Mouse (Mus musculus): ENCODE results near the gene Exoc6b. TPM values are rescaled to one million over a fixed set of nuclear protein-coding genes. Genes with fewer than 3 reads are reported as not detected.

Exoc6b gene
- polyA plus RNA-seq, 1 experiment, result 235 TPM

DNA sequence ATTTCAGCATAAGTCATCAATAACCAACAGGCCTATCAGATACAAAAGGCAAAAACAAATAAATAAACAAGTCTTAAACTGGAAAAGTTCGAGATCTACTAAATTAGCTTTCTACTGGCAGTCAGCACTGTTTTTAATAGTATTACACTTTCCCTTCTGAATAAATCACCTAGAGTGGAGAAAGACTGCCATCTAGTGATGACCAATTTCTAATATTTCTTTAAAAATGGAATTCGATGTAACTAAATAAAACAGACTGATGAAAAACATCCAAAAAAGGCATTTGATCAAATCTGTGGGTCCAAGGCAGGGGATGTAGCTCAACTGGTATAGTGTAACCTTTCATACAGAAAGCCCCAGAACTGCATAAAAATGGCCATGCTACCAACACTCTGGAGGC is 52.3 kb downstream of the Exoc6b start:
- Histone ChIP-seq H3K27ac (ENCODE audit: insufficient read depth, low read depth, low read length) (no peak overlapping the region), H3K4me3 (ENCODE audit: insufficient read depth, low read depth, low read length) (no peak overlapping the region), H3K4me1 (ENCODE audit: control insufficient read depth, insufficient read depth, low read length) (no peaks in the 10 kb centered on the region)
- 8% methylated on average over 2 of the region's 2 CpGs for WGBS
- no peak for TF ChIP-seq POLR2A (IDR thresholded peaks at IDR 0.05; ENCODE audit: insufficient read depth, low read depth, low read length)
- no peak for TF ChIP-seq CTCF (IDR thresholded peaks at IDR 0.05; ENCODE audit: insufficient read depth, low read depth, low read length)

DNA sequence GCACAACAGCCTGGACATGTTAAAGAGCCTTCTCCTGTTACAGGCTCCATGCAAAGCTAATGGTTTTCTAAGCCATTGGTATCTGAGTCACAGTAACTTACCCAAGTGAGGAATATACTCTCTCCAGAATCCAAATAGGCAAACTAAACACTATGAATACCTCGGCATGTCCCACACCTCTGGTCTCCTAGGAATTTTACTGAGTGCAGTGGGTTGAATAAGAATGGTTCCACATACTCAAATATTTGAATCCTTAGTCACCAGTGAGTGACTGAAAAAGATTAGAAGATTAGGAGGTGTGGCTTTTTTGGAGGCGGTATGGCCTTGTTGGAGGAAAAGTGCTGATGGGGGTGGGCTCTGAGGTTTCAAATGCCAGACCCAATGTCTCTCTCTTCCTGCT is 55.4 kb downstream of the Exoc6b start:
- Histone ChIP-seq H3K4me1 (ENCODE audit: control insufficient read depth, insufficient read depth, low read length) (no peaks in the 10 kb centered on the region), H3K27ac (ENCODE audit: insufficient read depth, low read depth, low read length) (no peak overlapping the region), H3K4me3 (ENCODE audit: insufficient read depth, low read depth, low read length) (no peak overlapping the region)
- 86% methylated on average over 2 of the region's 2 CpGs for WGBS
- TF ChIP-seq POLR2A (IDR thresholded peaks at IDR 0.05; ENCODE audit: insufficient read depth, low read depth, low read length), result no peak

DNA sequence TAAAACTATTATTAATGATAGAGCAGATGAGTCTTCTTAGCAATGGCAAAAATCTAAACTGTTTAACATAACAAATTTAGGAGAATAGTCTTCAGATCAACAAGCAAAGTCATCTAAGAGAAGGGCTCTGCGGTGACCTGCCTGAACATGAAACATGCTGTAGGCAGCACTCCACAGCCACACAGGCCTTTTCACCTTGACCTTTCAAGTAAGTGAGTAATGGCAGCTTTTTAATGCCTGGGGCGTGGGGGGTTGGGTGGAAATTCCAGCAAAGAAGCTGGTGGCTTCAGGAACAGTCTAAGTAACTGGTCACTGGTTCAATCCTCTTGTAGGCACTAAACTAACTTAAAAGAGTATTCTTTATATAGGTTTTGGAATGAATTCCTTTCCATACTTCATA is 58.9 kb downstream of the Exoc6b start:
- Histone ChIP-seq H3K4me1 (ENCODE audit: control insufficient read depth, insufficient read depth, low read length) (no peaks in the 10 kb centered on the region), H3K4me3 (ENCODE audit: insufficient read depth, low read depth, low read length) (no peak overlapping the region), H3K27ac (ENCODE audit: insufficient read depth, low read depth, low read length) (no peak overlapping the region)
- TF ChIP-seq CTCF (IDR thresholded peaks at IDR 0.05; ENCODE audit: insufficient read depth, low read depth, low read length) (no peak), POLR2A (IDR thresholded peaks at IDR 0.05; ENCODE audit: insufficient read depth, low read depth, low read length) (no peak)
- 95% methylated on average over 2 of the region's 2 CpGs for WGBS

DNA sequence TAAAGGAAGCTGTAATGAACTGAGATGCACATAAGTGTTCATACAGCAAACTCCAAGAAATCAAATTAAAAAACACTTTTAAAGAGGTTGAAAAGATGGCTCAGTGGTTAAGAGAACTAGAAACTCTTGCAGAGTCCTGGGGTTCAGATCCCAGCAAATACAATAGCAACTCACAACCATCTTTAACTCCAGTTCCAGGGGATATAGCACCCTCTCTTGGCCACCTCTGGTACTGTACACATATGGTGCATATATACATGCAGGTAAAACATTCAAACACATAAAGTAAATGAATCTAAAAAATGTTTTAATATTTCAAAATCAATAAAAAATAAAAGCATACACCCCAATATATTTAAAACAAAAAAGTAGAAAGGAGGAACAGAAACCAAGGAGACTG is 73.9 kb downstream of the Exoc6b start:
- H3K27ac ChIP-seq (ENCODE audit: insufficient read depth, low read depth, low read length), result no peak overlapping the region
- TF ChIP-seq CTCF (IDR thresholded peaks at IDR 0.05; ENCODE audit: insufficient read depth, low read depth, low read length) (no peak), POLR2A (IDR thresholded peaks at IDR 0.05; ENCODE audit: insufficient read depth, low read depth, low read length) (no peak)
- no peak overlapping the region for H3K4me3 ChIP-seq (ENCODE audit: insufficient read depth, low read depth, low read length)
- no peaks in the 10 kb centered on the region for H3K4me1 ChIP-seq (ENCODE audit: control insufficient read depth, insufficient read depth, low read length)

DNA sequence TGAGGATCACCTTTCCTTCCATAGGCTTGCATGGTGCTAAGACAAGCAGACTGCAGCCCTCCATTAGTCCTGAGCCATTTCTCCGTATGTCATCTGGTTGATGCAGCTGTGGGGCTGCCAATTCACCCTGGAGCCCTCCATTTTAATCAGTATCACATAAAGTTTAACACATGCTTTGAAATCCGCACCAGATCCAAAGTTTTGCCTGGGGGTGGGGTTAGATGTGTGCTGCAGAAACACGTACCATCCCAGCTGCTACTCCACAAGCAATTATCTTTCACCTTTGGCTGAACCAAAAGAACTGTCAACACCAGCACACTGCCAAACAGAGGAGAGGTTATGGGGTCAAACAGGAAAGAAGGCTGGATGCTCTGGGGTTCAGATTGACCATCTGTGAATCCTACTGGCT is 92.7 kb downstream of the Exoc6b start:
- Histone ChIP-seq H3K27ac (ENCODE audit: insufficient read depth, low read depth, low read length) (no peak overlapping the region), H3K4me1 (ENCODE audit: control insufficient read depth, insufficient read depth, low read length) (no peaks in the 10 kb centered on the region), H3K4me3 (ENCODE audit: insufficient read depth, low read depth, low read length) (no peak overlapping the region)
- TF ChIP-seq CTCF (IDR thresholded peaks at IDR 0.05; ENCODE audit: insufficient read depth, low read depth, low read length) (no peak), POLR2A (IDR thresholded peaks at IDR 0.05; ENCODE audit: insufficient read depth, low read depth, low read length) (no peak)
- 58% methylated on average over 3 of the region's 3 CpGs for WGBS

DNA sequence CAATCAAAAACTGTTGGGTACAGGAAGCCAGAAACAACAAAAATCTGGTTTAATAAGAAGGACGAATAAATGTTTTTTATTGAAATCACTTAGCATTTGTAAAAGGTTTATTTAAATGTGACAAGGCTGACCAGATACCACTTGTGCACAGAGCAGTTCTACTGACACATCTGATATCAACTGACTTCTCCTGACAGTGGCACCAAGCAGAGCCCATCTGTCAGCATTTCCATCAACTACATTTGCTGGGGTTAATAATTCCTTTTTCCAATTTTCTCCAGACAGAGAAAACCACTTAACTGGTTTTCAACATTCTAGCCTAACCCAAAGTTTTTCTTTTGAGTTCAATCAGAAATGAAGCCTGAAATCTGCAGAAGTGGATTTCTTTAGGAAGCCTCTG is 100.8 kb downstream of the Exoc6b start:
- H3K4me3 ChIP-seq (ENCODE audit: insufficient read depth, low read depth, low read length), result no peak overlapping the region
- TF ChIP-seq POLR2A (IDR thresholded peaks at IDR 0.05; ENCODE audit: insufficient read depth, low read depth, low read length) (no peak), CTCF (IDR thresholded peaks at IDR 0.05; ENCODE audit: insufficient read depth, low read depth, low read length) (no peak)
- no peak overlapping the region for H3K27ac ChIP-seq (ENCODE audit: insufficient read depth, low read depth, low read length)
- WGBS, result 85% methylated on average over 1 of the region's 1 CpGs
- H3K4me1 ChIP-seq (ENCODE audit: control insufficient read depth, insufficient read depth, low read length), result no peaks in the 10 kb centered on the region

DNA sequence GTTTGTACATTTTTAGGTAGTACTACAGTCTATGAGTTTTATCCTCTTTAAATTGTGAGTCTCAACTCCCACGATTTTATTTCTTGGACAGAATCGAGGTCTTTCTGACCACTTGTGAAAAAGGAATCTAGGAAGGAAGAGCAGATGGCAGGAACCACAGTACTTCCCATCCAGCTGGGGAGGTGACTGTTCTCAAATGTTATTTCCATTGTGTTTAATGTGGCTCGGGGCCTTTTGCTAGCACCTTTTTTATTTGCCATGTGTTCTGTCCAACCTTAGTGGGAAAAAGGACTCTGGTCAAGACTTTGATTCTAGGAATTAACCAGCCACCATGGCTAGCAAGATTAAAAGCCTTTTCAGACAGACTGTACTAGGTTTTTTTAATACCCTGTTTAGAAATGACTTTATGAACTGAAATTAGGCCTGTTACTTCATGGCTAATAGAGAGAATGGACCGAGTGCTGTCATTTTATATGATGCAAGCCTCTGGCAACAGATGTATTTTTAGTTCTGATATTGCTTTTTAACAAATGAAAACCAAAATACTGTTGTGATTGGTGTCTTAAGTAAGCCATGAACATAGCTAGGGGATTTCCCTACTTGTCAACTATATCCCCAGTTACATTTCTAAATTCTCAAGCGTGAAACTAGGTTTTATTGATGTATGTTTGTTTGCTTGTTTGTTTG is 104.4 kb downstream of the Exoc6b start:
- Histone ChIP-seq H3K4me3 (ENCODE audit: insufficient read depth, low read depth, low read length) (no peak overlapping the region), H3K4me1 (ENCODE audit: control insufficient read depth, insufficient read depth, low read length) (no peaks in the 10 kb centered on the region), H3K27ac (ENCODE audit: insufficient read depth, low read depth, low read length) (no peak overlapping the region)
- 86% methylated on average over 5 of the region's 5 CpGs for WGBS
- TF ChIP-seq CTCF (IDR thresholded peaks at IDR 0.05; ENCODE audit: insufficient read depth, low read depth, low read length) (no peak), POLR2A (IDR thresholded peaks at IDR 0.05; ENCODE audit: insufficient read depth, low read depth, low read length) (no peak)

DNA sequence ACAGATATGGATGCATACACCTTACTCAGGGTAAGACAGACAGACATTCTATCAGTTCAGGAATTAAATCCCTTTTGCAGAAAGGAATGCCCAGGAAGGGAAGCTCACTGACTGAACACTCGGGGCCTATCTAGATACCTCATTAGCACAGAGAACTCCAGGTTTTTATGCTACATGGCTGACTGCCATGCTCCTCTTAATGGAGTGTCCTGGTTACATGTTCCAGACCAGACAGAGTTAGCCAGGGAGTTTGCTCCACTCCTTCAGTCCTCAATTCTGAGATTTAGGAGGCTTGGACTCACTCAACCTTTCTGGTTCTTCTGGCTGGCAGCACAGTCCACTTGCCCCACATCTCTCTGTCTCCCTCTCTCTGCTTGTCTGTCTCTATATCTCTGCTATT is 106.3 kb downstream of the Exoc6b start:
- no peak overlapping the region for H3K4me3 ChIP-seq (ENCODE audit: insufficient read depth, low read depth, low read length)
- 71% methylated on average over 1 of the region's 1 CpGs for WGBS
- no peaks in the 10 kb centered on the region for H3K4me1 ChIP-seq (ENCODE audit: control insufficient read depth, insufficient read depth, low read length)
- TF ChIP-seq POLR2A (IDR thresholded peaks at IDR 0.05; ENCODE audit: insufficient read depth, low read depth, low read length) (no peak), CTCF (IDR thresholded peaks at IDR 0.05; ENCODE audit: insufficient read depth, low read depth, low read length) (no peak)
- no peak overlapping the region for H3K27ac ChIP-seq (ENCODE audit: insufficient read depth, low read depth, low read length)

DNA sequence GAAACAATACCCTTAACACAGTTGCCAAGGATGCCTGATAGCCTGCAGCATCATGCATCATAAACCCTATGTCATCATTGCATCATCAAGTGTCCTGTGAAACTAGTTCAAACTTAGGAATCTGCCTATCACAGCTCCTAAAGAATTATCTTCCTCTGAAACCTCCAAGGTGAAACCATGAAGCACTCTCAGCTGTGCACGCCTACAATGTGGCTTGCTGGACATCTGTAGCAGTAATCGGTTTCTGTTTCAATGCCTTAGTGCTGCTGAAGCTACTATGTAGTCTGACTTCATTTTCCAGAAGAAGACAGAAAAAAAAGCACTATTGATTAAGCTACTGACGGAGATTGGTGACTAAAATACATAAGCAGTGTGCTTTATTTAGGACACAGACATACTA is 107.5 kb downstream of the Exoc6b start:
- Histone ChIP-seq H3K4me3 (ENCODE audit: insufficient read depth, low read depth, low read length) (no peak overlapping the region), H3K4me1 (ENCODE audit: control insufficient read depth, insufficient read depth, low read length) (no peaks in the 10 kb centered on the region), H3K27ac (ENCODE audit: insufficient read depth, low read depth, low read length) (no peak overlapping the region)
- WGBS, result 86% methylated on average over 3 of the region's 3 CpGs
- no peak for TF ChIP-seq POLR2A (IDR thresholded peaks at IDR 0.05; ENCODE audit: insufficient read depth, low read depth, low read length)
- no peak for TF ChIP-seq CTCF (IDR thresholded peaks at IDR 0.05; ENCODE audit: insufficient read depth, low read depth, low read length)

DNA sequence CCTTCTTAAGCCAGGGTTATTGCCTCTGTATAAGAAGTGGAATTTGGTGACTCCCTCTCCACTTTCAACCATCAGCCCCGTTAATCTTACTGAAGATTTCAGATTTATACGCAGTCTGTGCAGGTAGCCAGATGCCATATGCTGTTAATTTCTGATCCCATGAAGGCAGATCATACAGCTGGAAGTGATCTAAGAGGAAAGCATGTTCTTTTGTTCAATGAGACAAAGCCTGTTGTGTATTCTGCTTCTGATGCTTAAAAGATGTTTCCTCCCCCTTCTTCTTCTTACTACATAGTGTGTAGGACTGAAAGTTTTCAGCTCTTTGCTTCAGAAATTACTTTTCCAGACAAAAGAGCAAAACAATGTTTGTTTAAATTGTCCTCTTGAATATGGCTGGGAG is 109.8 kb downstream of the Exoc6b start:
- Histone ChIP-seq H3K27ac (ENCODE audit: insufficient read depth, low read depth, low read length) (0 out of 2 replicates have a peak overlapping the region, but pooled peaks have one; percentile 33), H3K4me1 (ENCODE audit: control insufficient read depth, insufficient read depth, low read length) (no peaks in the 10 kb centered on the region), H3K4me3 (ENCODE audit: insufficient read depth, low read depth, low read length) (no peak overlapping the region)
- TF ChIP-seq CTCF (IDR thresholded peaks at IDR 0.05; ENCODE audit: insufficient read depth, low read depth, low read length) (no peak), POLR2A (IDR thresholded peaks at IDR 0.05; ENCODE audit: insufficient read depth, low read depth, low read length) (no peak)
- WGBS, result 49% methylated on average over 2 of the region's 2 CpGs

Data from olfactory bulb, adult 2 months (tissue).